ENCODE assay signal across 15 mouse cellular contexts in genomic region chr4:111513921-111514320, GRCm38 (mm10).
"Had no signal": no experiment of that assay in that cellular context is flagged by ENCODE, and none has a peak within 500 bp of the region (broad histone marks: within the 10 kb centered on the region; RNA-seq: fewer than 3 reads in every experiment).

No protein-coding gene starts in this region.

- H3K36me3 ChIP-seq: kidney, embryonic 15.5 days; liver, embryonic 13.5 days; midbrain, embryonic 10.5 days; midbrain, embryonic 13.5 days; neural tube, embryonic 13.5 days had no signal

- H3K4me1 ChIP-seq: megakaryocyte, embryonic 14.5 days had no signal

- H3K9ac ChIP-seq: kidney, embryonic 15.5 days; liver, embryonic 13.5 days; midbrain, embryonic 13.5 days; neural tube, embryonic 13.5 days had no signal

- DNase-seq: kidney, postnatal 10 days; kidney, postnatal 36 days; layer of hippocampus, postnatal 36 days; liver, embryonic 13.5 days; lung, adult 2 months; lung, postnatal 14 days; thymus, postnatal 25 days had no signal

- H3K27ac ChIP-seq: kidney, embryonic 15.5 days; left cerebral cortex, adult 2 months; liver, embryonic 13.5 days; macrophage; midbrain, embryonic 10.5 days; midbrain, embryonic 13.5 days; neural tube, embryonic 13.5 days had no signal

- H3K27me3 ChIP-seq: kidney, embryonic 15.5 days; liver, embryonic 13.5 days; megakaryocyte, embryonic 14.5 days; midbrain, embryonic 13.5 days; neural tube, embryonic 13.5 days had no signal

- H3K4me3 ChIP-seq: kidney, embryonic 15.5 days; left cerebral cortex, adult 2 months; liver, embryonic 13.5 days; megakaryocyte, embryonic 14.5 days; midbrain, embryonic 10.5 days; midbrain, embryonic 13.5 days; myocyte; neural tube, embryonic 13.5 days had no signal
